Mouse (Mus musculus) 3T3-L1 (cell line): ENCODE data around the gene Snapc1.

Experiments used
- DNase-seq: peaks from one replicate; pipeline ENCODE4 v3.0.0-alpha.2; 2015; ENCODE audit warnings: low read depth, low spot score

The Snapc1 gene

GRCm38 (mm10) chr12:73964291-73965281 is at the start of gene Snapc1:
Gene Snapc1 (plus strand): TSS chr12:73964481.
- DNase-seq = peak; percentile 96

- DNase-seq = no peak
Observed at GRCm38 (mm10) chr12:73918479-73918878, 45.8 kb upstream of the Snapc1 start.

GRCm38 (mm10) chr12:73930266-73930665 is 34.0 kb upstream of the Snapc1 start:
- DNase-seq = no peak

DNA sequence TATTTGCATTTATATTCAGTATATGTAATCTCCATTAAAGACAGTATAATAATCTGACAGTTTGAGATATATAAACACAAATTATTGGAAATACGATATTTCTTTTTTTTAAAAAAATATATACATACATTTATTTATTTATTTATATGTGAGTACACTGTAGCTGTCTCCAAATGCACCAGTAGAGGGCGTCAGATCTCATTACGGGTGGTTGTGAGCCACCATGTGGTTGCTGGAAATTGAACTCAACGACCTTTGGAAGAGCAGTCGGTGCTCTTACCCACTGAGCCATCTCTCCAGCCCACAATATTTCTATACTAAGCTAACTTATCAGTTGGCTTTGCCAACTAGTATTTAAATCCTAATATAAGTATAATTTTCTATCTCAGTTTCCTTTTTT is 33.0 kb upstream of the Snapc1 start:
- DNase-seq = peak; percentile 61

GRCm38 (mm10) chr12:73934528-73934927 is 29.8 kb upstream of the Snapc1 start:
- no peak for DNase-seq

DNA sequence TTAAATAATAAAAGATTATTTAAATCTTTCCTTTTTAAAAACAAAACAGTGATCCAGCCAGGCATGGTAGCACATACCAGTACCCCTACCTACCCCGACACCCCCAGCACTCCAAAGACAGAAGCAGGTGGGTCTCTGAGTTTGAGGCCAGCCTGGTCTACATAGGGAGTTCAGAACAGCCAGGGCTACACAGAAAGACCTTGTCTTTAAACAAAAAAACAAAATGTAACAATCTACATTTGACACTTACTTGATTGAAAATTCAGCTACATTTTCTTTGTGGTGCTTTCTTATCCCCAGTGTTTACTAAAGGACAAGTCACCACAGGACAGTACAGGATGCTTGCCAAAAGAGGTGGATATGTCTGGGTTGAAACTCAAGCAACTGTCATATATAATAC is 26.9 kb upstream of the Snapc1 start, which contains the start of gene Gm49321:
Gene Gm49321, plus strand, starts transcription at position 301 of the 400 bp plus-strand sequence.
- no peak for DNase-seq

GRCm38 (mm10) chr12:73939542-73939941 is 24.7 kb upstream of the Snapc1 start:
- no peak for DNase-seq

DNA sequence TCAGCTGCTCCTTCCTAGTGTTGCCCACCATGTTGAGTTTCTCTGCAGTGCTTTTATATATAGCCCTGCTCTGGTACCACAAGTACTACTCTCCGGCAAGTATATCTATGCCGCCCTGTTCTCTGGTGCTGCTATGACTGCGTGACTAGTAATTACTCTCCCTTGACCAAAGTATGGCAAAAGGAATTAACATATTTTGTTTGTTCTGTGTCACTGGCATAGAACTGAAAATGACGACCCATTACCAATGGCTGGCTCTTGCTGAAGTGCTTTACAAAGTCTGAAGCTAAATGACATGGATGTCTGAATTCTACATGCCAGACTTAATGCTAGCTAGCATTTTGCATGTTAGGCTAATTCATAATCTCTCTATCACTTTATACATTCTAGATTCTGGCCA is 15.9 kb upstream of the Snapc1 start:
- DNase-seq = no peak

DNA sequence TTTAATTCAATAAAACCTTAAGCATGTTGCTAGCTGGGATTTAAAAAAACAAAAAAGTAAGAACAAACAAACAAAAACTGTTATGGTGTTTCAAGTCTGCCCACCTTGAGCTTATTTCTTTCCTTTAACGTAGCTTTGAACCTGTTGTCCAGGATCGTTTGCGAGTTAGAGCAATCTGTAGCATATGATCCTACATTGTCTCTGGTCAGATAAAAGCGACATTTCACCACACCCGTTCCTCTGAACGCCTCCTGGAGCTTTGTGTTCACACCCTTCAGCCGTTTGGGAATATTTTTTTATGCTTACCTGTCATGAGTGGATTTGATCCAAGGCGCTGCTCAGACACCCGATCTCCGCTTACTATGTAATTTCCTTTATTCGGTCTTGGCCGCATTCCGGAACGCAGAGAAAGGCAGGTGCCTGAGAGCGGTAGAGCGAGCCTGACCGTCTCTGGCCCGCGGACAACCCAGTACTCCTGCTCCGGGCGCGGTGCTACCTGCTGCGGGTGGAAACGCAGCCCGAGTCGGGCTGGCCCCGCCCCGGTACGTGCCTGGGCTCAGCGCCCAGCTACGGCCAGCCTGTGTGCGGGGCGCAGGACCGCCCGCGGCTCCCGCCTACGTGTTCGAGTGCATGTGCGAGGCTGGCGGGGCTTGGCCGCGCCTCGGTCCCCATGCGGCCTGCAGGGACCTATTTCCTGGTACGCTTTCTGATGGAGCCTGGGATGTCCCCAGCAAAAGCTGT is 14.8 kb upstream of the Snapc1 start:
- no peak for DNase-seq

DNA sequence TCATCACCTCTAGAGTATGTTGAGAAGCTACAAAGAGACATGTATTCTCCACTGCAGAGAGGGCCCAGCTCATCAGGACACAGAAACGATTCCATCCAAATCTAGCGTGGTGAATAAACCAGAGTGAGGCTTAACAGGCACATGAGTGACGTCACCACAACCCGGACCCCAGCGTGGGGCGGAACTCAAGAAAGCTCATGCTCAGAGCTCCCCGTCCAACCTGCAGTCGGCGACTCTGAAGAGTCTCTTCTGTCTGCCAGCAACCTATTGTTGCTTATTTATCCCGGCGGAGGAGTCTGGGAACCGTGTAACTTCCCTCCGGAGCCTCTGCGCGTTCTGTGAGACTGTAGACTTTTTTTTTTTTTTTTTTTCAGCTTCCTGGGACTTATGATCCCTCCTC is 11.4 kb upstream of the Snapc1 start:
- no peak for DNase-seq

DNA sequence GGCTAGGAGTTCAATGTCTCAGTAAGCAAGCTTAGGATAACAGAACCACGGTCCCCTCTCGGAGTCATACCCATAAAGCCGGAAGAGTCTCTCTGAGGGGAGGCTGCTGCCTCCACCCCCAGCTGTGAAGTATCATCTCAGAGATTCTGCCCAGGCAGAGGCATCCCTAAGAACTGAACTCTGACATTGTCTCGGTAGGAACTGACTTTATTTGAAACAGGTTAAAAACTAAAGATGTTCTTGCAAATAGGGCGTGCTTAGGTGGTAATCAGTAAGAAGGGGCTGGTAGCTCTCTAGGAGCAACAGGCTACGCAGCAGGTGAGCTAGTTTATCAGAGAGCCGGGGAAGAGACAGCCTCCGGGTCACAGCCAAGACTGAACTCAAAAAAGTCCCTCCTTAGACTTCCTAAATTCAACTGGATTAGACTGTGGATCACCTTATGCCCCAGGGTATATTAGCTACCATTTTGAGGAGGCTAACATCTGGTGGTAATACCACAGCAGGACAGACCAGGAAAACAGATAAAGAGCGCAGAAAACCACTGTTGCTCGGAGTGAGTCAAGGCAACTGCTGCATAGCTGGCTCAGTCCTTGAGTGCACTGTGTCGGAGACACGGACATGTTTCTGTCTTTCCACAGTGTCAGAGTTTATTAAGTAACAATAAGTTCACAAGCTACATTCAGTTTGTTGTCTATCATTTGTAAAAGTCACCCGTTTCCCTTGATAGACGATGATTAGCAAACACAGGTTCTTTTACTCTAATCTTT is 10.7 kb upstream of the Snapc1 start:
- no peak for DNase-seq

DNA sequence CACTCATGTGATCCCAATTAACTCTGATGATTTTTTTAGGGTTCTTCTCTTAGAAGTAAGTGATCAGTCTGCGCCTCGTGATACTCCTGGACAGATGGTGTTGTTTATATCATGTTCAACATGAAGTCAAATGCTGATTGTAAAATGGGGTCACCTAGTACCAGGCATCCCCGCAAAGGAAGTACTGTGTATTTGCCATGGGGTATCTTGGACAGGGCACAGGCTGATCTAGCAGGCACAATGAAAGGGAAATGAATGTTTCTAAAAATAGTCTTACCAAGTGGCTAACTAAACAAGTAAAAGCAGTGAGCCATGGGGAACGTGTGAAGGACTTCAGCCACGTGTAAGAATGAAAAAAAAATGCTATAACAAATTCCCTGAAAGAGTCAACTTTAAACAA is 9.5 kb upstream of the Snapc1 start:
- no peak for DNase-seq

- DNase-seq = no peak
Observed at GRCm38 (mm10) chr12:73957676-73958075, 6.6 kb upstream of the Snapc1 start.

DNA sequence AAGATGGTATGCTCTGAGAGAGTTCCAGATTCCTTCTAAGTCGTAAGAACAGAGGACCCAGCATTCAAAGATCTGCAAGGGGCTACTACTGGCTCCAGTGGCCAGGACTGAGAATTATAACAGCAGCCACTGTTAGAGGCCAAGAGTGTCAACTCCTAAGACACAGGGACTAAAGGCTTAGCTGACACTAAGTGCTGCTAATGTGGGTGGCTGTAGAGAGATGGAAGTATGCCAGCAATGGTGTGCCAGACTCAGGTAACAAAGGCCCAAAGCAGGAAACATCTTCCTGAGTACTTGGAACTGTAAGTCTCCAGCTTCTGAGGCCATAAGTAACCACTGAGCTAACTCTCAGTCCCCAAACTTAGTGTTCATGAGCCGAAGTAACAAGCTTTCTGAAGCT is 5.5 kb upstream of the Snapc1 start:
- no peak for DNase-seq

DNA sequence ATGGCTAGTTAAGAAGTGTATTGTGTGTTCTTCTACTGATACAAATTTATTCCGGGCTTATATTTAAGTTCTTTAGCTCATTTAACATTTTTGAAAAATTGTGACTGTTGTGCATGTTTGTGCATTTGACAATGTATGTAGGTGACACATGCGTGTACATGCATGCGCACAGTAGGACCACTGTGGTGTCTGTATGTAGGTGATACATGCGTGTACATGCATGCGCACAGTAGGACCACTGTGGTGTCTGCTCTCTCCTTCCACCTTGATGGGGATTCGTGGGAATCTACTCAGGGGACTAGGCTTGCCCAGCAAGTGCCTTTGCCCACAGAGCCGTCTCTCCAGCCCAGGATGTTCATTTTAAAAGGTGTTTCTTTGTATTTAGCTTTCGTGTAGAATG is 4.9 kb downstream of the Snapc1 start:
- no peak for DNase-seq

DNA sequence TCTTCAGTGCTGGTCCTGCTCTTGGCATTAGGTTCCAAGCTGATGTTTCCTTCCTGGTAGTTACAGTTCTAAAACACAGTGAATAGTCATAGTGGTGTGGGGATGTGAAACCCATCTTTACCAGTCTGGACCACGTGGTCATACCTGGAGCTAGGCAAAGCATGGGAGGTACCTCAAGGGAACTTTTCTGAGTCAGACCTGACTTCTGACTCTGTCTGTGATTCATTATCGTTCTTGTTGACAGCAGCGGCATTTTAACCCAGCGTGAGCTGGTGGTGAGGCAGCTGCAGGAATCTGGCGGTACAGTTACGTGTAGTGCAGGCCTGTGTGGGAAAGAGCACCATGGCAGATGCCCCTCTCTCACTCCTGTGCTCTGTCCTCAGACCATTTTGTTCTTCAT is 10.3 kb downstream of the Snapc1 start:
- peak; percentile 37 for DNase-seq

- no peak for DNase-seq
Observed at GRCm38 (mm10) chr12:73978144-73978543, 13.9 kb downstream of the Snapc1 start.

DNA sequence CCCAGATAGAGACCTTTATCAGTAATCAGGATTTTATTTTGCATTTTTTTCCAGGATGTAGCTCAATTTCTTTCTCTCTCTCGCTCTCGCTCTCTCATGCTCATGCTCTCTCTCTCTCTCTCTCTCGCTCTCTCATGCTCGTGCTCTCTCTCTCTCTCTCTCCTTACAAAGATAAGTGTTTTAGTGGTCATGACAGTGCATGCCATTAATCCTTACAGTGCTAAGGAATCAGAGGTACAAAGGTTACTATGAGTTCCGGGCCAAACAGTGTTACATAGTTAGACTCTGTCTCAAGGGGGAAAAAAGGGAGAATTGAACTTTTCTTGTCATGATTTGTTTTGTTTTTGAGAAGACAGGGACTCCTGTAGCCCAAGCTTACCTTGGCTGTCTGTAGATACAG is 15.4 kb downstream of the Snapc1 start:
- no peak for DNase-seq

- no peak for DNase-seq
Observed at GRCm38 (mm10) chr12:73982533-73982932, 18.3 kb downstream of the Snapc1 start.

GRCm38 (mm10) chr12:73986299-73986698 is 22.0 kb downstream of the Snapc1 start:
- DNase-seq = no peak

DNA sequence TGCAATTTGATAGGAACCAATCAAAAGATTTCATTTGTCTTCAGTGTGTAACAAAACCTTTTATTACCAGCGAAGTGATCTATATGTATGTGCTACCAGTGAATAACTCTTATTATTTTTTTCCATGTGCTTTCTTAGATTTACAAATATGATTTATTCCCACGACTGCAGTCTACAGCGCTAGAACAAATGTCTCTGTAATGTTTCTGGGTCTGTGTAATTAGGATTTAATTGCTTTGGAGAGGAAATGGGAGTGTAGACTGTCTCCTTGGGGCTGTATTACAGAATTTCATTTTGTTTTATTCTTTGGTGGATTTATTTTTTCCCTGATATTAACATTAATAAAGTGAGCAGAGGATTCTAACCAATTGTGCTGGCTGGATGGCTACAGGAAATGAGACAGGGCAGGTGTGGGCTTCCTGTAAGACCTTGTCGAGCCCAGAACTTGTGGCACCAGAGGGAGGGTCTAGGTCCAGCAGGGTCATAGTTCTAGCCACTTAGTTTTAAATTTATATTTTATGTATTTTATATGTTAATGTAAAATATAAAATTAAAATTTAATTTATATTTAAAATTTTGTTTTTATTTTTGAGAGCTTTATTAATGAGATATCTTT is 24.2 kb downstream of the Snapc1 start:
- DNase-seq = no peak
